ENCODE assay signal across 8 mouse cellular contexts in the genomic region with DNA sequence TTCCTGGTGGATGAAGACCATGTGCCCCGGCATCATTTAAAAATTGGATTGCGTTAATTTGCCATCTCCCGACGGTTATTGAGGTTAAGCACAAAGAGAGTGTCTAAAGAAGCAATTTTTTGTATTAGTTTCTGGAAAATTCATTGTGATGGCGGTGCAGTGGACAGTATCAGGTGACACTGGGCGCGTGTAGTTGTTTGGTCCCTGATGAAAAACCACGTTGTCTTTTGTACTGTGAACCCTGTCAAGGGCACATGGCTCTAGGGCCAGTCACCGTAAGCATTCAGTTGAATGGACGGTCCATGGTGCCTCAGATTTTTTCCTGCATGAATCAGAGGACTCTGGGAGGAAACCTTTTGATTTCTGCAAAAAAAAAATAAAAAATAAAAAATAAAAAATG. TPM values are rescaled to one million over a fixed set of nuclear protein-coding genes. Genes with fewer than 3 reads are reported as not detected.
DNase-seq lines count a peak whose midpoint lies in the region; ATAC-seq lines count a peak whose summit lies in the region.

No protein-coding gene starts in this region.

- peak overlapping the region; percentile 100 for H3K9ac ChIP-seq in kidney, embryonic 14.5 days (ENCODE audit: low read depth, low read length)
- peak overlapping the region; percentile 92; the same call in 1 of the 2 replicates for H3K9ac ChIP-seq in embryonic facial prominence, embryonic 15.5 days
- H3K9ac ChIP-seq in hindbrain, embryonic 16.5 days (ENCODE audit: low read depth, low read length): peak overlapping the region; percentile 99
- peak overlapping the region; percentile 100 for H3K9ac ChIP-seq in midbrain, embryonic 16.5 days (ENCODE audit: low read depth, low read length)

- peaks cover 18% of the 10 kb centered on the region; the same call in 1 of the 2 replicates for H3K4me1 ChIP-seq in kidney, embryonic 14.5 days (ENCODE audit: control insufficient read depth, insufficient read depth, low read length)
- H3K4me1 ChIP-seq in embryonic facial prominence, embryonic 15.5 days: peaks cover 20% of the 10 kb centered on the region
- peaks cover 18% of the 10 kb centered on the region for H3K4me1 ChIP-seq in hindbrain, embryonic 16.5 days (ENCODE audit: control insufficient read depth, insufficient read depth, low read depth, low read length)
- peaks cover 25% of the 10 kb centered on the region for H3K4me1 ChIP-seq in midbrain, embryonic 16.5 days (ENCODE audit: control insufficient read depth, insufficient read depth, low read length)

- peak overlapping the region; percentile 94 for H3K4me3 ChIP-seq in kidney, embryonic 14.5 days (ENCODE audit: low read length)
- peak overlapping the region; percentile 86 for H3K4me3 ChIP-seq in embryonic facial prominence, embryonic 15.5 days (replicated peaks)
- H3K4me3 ChIP-seq in hindbrain, embryonic 16.5 days (ENCODE audit: low read length): peak overlapping the region; percentile 90
- H3K4me3 ChIP-seq in midbrain, embryonic 16.5 days (ENCODE audit: low read depth, low read length): peak overlapping the region; percentile 91

- H3K27me3 ChIP-seq in kidney, embryonic 14.5 days (ENCODE audit: control insufficient read depth, insufficient read depth, low read length): no peaks in the 10 kb centered on the region
- no peaks in the 10 kb centered on the region for H3K27me3 ChIP-seq in embryonic facial prominence, embryonic 15.5 days
- H3K27me3 ChIP-seq in hindbrain, embryonic 16.5 days (replicated peaks; ENCODE audit: control insufficient read depth, insufficient read depth, low read length): no peaks in the 10 kb centered on the region
- no peaks in the 10 kb centered on the region for H3K27me3 ChIP-seq in midbrain, embryonic 16.5 days (ENCODE audit: control insufficient read depth, insufficient read depth, low read depth, low read length)

- no peak for ATAC-seq in kidney, embryonic 14.5 days (ENCODE audit: low FRiP score, low TSS enrichment)
- no peak for ATAC-seq in embryonic facial prominence, embryonic 15.5 days (ENCODE audit: insufficient number of reproducible peaks, low FRiP score, low TSS enrichment, low read depth)
- no peak for ATAC-seq in hindbrain, embryonic 16.5 days
- peak; percentile 50 for ATAC-seq in midbrain, embryonic 16.5 days

- no peaks in the 10 kb centered on the region for H3K9me3 ChIP-seq in kidney, embryonic 14.5 days (ENCODE audit: control insufficient read depth, low read length)
- no peaks in the 10 kb centered on the region for H3K9me3 ChIP-seq in embryonic facial prominence, embryonic 15.5 days (replicated peaks)
- H3K9me3 ChIP-seq in hindbrain, embryonic 16.5 days (ENCODE audit: control insufficient read depth, low read length): no peaks in the 10 kb centered on the region
- no peaks in the 10 kb centered on the region for H3K9me3 ChIP-seq in midbrain, embryonic 16.5 days (replicated peaks; ENCODE audit: control insufficient read depth, low read length, poor library complexity, severe bottlenecking)

- no peaks in the 10 kb centered on the region for H3K36me3 ChIP-seq in kidney, embryonic 14.5 days (ENCODE audit: control insufficient read depth, insufficient read depth, low read length)
- no peaks in the 10 kb centered on the region for H3K36me3 ChIP-seq in embryonic facial prominence, embryonic 15.5 days
- H3K36me3 ChIP-seq in hindbrain, embryonic 16.5 days (ENCODE audit: control insufficient read depth, insufficient read depth, low read length): no peaks in the 10 kb centered on the region
- no peaks in the 10 kb centered on the region for H3K36me3 ChIP-seq in midbrain, embryonic 16.5 days (ENCODE audit: control insufficient read depth, insufficient read depth, low read length)

- H3K4me2 ChIP-seq in kidney, embryonic 14.5 days (replicated peaks; ENCODE audit: low read depth, low read length): peak overlapping the region; percentile 66
- H3K4me2 ChIP-seq in embryonic facial prominence, embryonic 15.5 days (replicated peaks): peak overlapping the region; percentile 58
- H3K4me2 ChIP-seq in hindbrain, embryonic 16.5 days (ENCODE audit: low read length): peak overlapping the region; percentile 67
- H3K4me2 ChIP-seq in midbrain, embryonic 16.5 days (ENCODE audit: low read length): peak overlapping the region; percentile 77

- H3K27ac ChIP-seq in kidney, embryonic 14.5 days (ENCODE audit: low read depth, low read length): peak overlapping the region; percentile 95; the same call in 1 of the 2 replicates
- peak overlapping the region; percentile 95 for H3K27ac ChIP-seq in embryonic facial prominence, embryonic 15.5 days (replicated peaks)
- peak overlapping the region; percentile 99 for H3K27ac ChIP-seq in hindbrain, embryonic 16.5 days (ENCODE audit: low read depth, low read length)
- H3K27ac ChIP-seq in midbrain, embryonic 16.5 days (ENCODE audit: low read length): peak overlapping the region; percentile 100

- 19% methylated on average over 10 of the region's 10 CpGs for WGBS in kidney, embryonic 14.5 days
- WGBS in embryonic facial prominence, embryonic 15.5 days: 13% methylated on average over 10 of the region's 10 CpGs
- 14% methylated on average over 10 of the region's 10 CpGs for WGBS in hindbrain, embryonic 16.5 days
- 12% methylated on average over 10 of the region's 10 CpGs for WGBS in midbrain, embryonic 16.5 days

- no peak for DNase-seq in kidney, adult 8-10 months
- DNase-seq in testis, postnatal 14 days (ENCODE audit: low spot score): no peak
- DNase-seq in thymus, postnatal 10 days (ENCODE audit: low spot score in 2 of 2): no peak
- no peak for DNase-seq in spleen, adult 12 weeks (ENCODE audit: low spot score)

RNA-seq across cellular contexts. Expression of a gene that starts 0.5 kb away (rescaled TPM):
- polyA plus RNA-seq in kidney, embryonic 14.5 days (2014; fragmentation: Nextera tagmentation; extraction: Ambion mirVana): 118 and 130 TPM in 2 replicates
- 159 and 168 TPM in 2 replicates for polyA plus RNA-seq in embryonic facial prominence, embryonic 15.5 days (2015; fragmentation: Nextera tagmentation; extraction: Ambion mirVana)
- polyA plus RNA-seq in hindbrain, embryonic 16.5 days (2015; fragmentation: Nextera tagmentation; extraction: Ambion mirVana): 237 and 252 TPM in 2 replicates
- 296 and 334 TPM in 2 replicates for polyA plus RNA-seq in midbrain, embryonic 16.5 days (2015; fragmentation: Nextera tagmentation; extraction: Ambion mirVana)
